Mouse (Mus musculus): ENCODE data around the gene 4930432K21Rik.

DNA sequence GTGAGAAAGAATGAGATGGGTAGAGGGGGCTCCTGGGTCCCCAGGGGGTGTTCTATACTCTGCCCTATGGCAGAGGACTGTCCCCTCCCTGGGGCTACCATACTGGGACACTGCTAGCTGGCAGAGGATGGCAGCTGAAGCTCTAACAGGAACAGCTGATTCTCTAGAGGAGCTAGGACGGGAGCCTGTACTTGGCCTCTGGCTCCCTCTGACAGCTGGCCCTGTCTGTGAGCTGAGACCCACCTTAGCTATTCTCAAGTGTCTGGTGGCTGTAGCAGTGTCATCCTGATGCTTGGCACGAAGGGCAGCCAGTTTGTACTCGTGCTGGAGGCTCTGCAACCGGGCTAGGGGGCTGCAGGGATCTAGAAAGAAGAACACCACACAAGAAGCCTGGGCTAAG, 7.0 kb upstream of the 4930432K21Rik start:
- TF ChIP-seq CTCF (conservative IDR thresholded peaks at IDR 0.05; ENCODE audit: insufficient read depth, insufficient read length, low read depth, low read length) (no peak), POLR2A (IDR thresholded peaks at IDR 0.05; ENCODE audit: low read depth, low read length) (no peak)
